Mouse (Mus musculus): ENCODE measurements around the gene Gsdma.

- TF ChIP-seq EP300 (IDR thresholded peaks at IDR 0.05; ENCODE audit: low read depth): no peak
- no peak for TF ChIP-seq CTCF (IDR thresholded peaks at IDR 0.05; ENCODE audit: low read depth)
Observed at GRCm38 (mm10) chr11:98711046-98711434, 46.9 kb downstream of the Gsdma start.

All from heart, postnatal 0 days (tissue).